In genomic region chr4:147431696-147432442, GRCm38 (mm10) we compare ENCODE assay signal across 8 mouse cellular contexts.
DNase-seq lines count a peak whose midpoint lies in the region; ATAC-seq and TF ChIP-seq lines count a peak whose summit lies in the region.
"Not testable (repeated sequence)": the region's sequence is repeated elsewhere in the genome, so short reads cannot be mapped to it uniquely, and the experiment has no call there.

No protein-coding gene starts in this region.

- peak; percentile 39 for ATAC-seq in forebrain, embryonic 11.5 days (replicated peaks; ENCODE audit: low FRiP score)
- ATAC-seq in heart, embryonic 12.5 days (ENCODE audit: insufficient number of reproducible peaks, low FRiP score), result peak; percentile 25
- ATAC-seq in hindbrain, embryonic 16.5 days, result peak; percentile 51
- ATAC-seq in limb, embryonic 12.5 days (ENCODE audit: insufficient number of reproducible peaks, insufficient read depth, low FRiP score, low TSS enrichment, low read depth), result peak; percentile 49
- peak; percentile 38; the same call in 1 of the 2 replicates for ATAC-seq in lung, embryonic 14.5 days (ENCODE audit: insufficient read depth)
- ATAC-seq in midbrain, embryonic 16.5 days, result peak; percentile 49
- peak; percentile 57 for ATAC-seq in stomach, postnatal 0 days (ENCODE audit: low FRiP score, low TSS enrichment)

- WGBS in forebrain, embryonic 11.5 days, result 72% methylated on average over 3 of the region's 3 CpGs
- 63% methylated on average over 3 of the region's 3 CpGs for WGBS in heart, embryonic 12.5 days
- 77% methylated on average over 3 of the region's 3 CpGs for WGBS in hindbrain, embryonic 16.5 days
- WGBS in limb, embryonic 12.5 days, result 70% methylated on average over 3 of the region's 3 CpGs
- 69% methylated on average over 3 of the region's 3 CpGs for WGBS in lung, embryonic 14.5 days
- WGBS in midbrain, embryonic 16.5 days, result 75% methylated on average over 3 of the region's 3 CpGs
- 68% methylated on average over 3 of the region's 3 CpGs for WGBS in stomach, postnatal 0 days

- not testable (repeated sequence) for H3K4me1 ChIP-seq in forebrain, embryonic 11.5 days (replicated peaks; ENCODE audit: control insufficient read depth, insufficient read depth, low read length); heart, embryonic 12.5 days (replicated peaks); hindbrain, embryonic 16.5 days (ENCODE audit: control insufficient read depth, insufficient read depth, low read depth, low read length); limb, embryonic 12.5 days (replicated peaks); lung, embryonic 14.5 days (ENCODE audit: insufficient read depth); midbrain, embryonic 16.5 days (ENCODE audit: control insufficient read depth, insufficient read depth, low read length); stomach, postnatal 0 days (replicated peaks; ENCODE audit: control insufficient read depth, insufficient read depth)

- H3K9me3 ChIP-seq in forebrain, embryonic 11.5 days (ENCODE audit: control insufficient read depth, low read length), result peaks cover 15% of the 10 kb centered on the region
- peaks cover 32% of the 10 kb centered on the region for H3K9me3 ChIP-seq in heart, embryonic 12.5 days (replicated peaks)
- peaks cover 32% of the 10 kb centered on the region for H3K9me3 ChIP-seq in hindbrain, embryonic 16.5 days (ENCODE audit: control insufficient read depth, low read length)
- peaks cover 37% of the 10 kb centered on the region for H3K9me3 ChIP-seq in limb, embryonic 12.5 days
- H3K9me3 ChIP-seq in lung, embryonic 14.5 days (ENCODE audit: low read depth, low read length), result peaks cover 52% of the 10 kb centered on the region
- peaks cover 44% of the 10 kb centered on the region for H3K9me3 ChIP-seq in midbrain, embryonic 16.5 days (replicated peaks; ENCODE audit: control insufficient read depth, low read length, poor library complexity, severe bottlenecking)
- H3K9me3 ChIP-seq in stomach, postnatal 0 days (ENCODE audit: control insufficient read depth, low read length), result peaks cover 19% of the 10 kb centered on the region; the same call in 1 of the 2 replicates

- H3K27me3 ChIP-seq in forebrain, embryonic 11.5 days (ENCODE audit: control insufficient read depth, insufficient read depth, low read length); heart, embryonic 12.5 days (replicated peaks); hindbrain, embryonic 16.5 days (replicated peaks; ENCODE audit: control insufficient read depth, insufficient read depth, low read length); limb, embryonic 12.5 days; lung, embryonic 14.5 days (ENCODE audit: insufficient read depth, low read length); midbrain, embryonic 16.5 days (ENCODE audit: control insufficient read depth, insufficient read depth, low read depth, low read length); stomach, postnatal 0 days (ENCODE audit: control insufficient read depth, insufficient read depth, low read length): not testable (repeated sequence)

- H3K9ac ChIP-seq in forebrain, embryonic 11.5 days (ENCODE audit: low read length); heart, embryonic 12.5 days; hindbrain, embryonic 16.5 days (ENCODE audit: low read depth, low read length); limb, embryonic 12.5 days (replicated peaks); lung, embryonic 14.5 days; midbrain, embryonic 16.5 days (ENCODE audit: low read depth, low read length); stomach, postnatal 0 days (ENCODE audit: low read length): not testable (repeated sequence)

- not testable (repeated sequence) for H3K4me3 ChIP-seq in forebrain, embryonic 11.5 days (ENCODE audit: low read depth, low read length); heart, embryonic 12.5 days; hindbrain, embryonic 16.5 days (ENCODE audit: low read length); limb, embryonic 12.5 days (replicated peaks); lung, embryonic 14.5 days (ENCODE audit: low read depth, low read length); midbrain, embryonic 16.5 days (ENCODE audit: low read depth, low read length); stomach, postnatal 0 days (ENCODE audit: low read depth, low read length)

- TF ChIP-seq CTCF in lung, embryonic 14.5 days (IDR thresholded peaks at IDR 0.05; ENCODE audit: low read depth); stomach, postnatal 0 days (IDR thresholded peaks at IDR 0.05; ENCODE audit: low read depth): not testable (repeated sequence)

- DNase-seq in ZHBTc4 (ENCODE audit: low read depth, low spot score), result peak; percentile 13
- DNase-seq in forebrain, embryonic 11.5 days (ENCODE audit: low spot score); stomach, postnatal 0 days (ENCODE audit: low spot score): not testable (repeated sequence)
- DNase-seq in lung, embryonic 14.5 days, result peak; percentile 19

- TF ChIP-seq EP300 in stomach, postnatal 0 days (optimal IDR thresholded peaks at IDR 0.05), result not testable (repeated sequence)

- H3K4me2 ChIP-seq in forebrain, embryonic 11.5 days (ENCODE audit: low read depth, low read length, severe bottlenecking); heart, embryonic 12.5 days; hindbrain, embryonic 16.5 days (ENCODE audit: low read length); limb, embryonic 12.5 days; lung, embryonic 14.5 days; midbrain, embryonic 16.5 days (ENCODE audit: low read length); stomach, postnatal 0 days (replicated peaks; ENCODE audit: low read depth): not testable (repeated sequence)

- not testable (repeated sequence) for H3K27ac ChIP-seq in forebrain, embryonic 11.5 days (ENCODE audit: low read depth, low read length); heart, embryonic 12.5 days (ENCODE audit: poor library complexity, severe bottlenecking); hindbrain, embryonic 16.5 days (ENCODE audit: low read depth, low read length); limb, embryonic 12.5 days; lung, embryonic 14.5 days (ENCODE audit: low read depth); midbrain, embryonic 16.5 days (ENCODE audit: low read length); stomach, postnatal 0 days (replicated peaks)

- H3K36me3 ChIP-seq in forebrain, embryonic 11.5 days (ENCODE audit: control insufficient read depth, insufficient read depth, low read length); heart, embryonic 12.5 days; hindbrain, embryonic 16.5 days (ENCODE audit: control insufficient read depth, insufficient read depth, low read length); limb, embryonic 12.5 days; lung, embryonic 14.5 days (ENCODE audit: insufficient read depth); midbrain, embryonic 16.5 days (ENCODE audit: control insufficient read depth, insufficient read depth, low read length); stomach, postnatal 0 days (ENCODE audit: control insufficient read depth, insufficient read depth, low read length): not testable (repeated sequence)
